Mouse (Mus musculus): ENCODE results near the gene Bnip2.

DNA sequence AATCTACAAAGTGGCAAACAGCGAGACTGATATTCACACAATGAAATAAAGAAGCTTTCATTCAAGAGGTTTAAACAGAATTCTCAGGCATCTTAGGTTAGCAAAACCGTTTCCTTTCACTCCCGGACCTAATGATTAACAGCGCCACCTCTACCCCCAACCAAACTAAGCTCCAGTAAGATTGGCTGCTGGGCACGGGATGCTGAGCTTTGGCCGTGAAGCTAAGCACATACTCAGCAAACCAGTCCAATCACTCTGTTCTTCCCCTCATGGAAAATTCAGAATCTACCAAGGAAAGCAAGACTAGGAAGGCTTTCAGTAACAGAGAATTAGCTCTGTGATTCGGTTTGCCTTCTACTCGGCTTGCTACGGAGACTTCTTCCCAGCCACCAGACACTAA, 43.8 kb downstream of the Bnip2 start:
- no peak for TF ChIP-seq CTCF (IDR thresholded peaks at IDR 0.05; ENCODE audit: control insufficient read depth, insufficient read depth, low read length)
- TF ChIP-seq POLR2A (IDR thresholded peaks at IDR 0.05; ENCODE audit: borderline replicate concordance, control insufficient read depth, low read depth, low read length) = no peak

Measured in bone marrow, adult 2 months (tissue).